Mouse (Mus musculus): Measurements from ENCODE around the gene Cacna2d3.

DNA sequence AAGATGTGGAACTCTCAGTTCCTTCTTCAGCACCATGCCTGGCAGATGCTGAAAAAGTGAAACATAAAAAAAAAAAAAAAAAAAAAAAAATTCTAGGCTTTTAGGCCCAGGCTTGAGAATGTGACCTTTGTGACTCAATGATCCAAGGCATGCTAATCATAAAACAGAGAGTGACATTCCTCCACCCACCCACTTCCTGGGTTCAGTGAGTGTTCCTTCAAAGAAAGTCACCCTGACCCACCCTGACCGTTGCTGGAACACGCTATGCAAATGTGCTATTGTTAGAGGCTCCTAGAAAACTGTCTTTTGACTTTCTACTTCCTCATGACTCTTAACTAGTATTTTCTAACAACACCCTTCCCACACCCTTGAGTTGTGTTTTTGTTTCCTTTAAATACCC, 338.9 kb downstream of the Cacna2d3 start:
- TF ChIP-seq GATA1 (IDR thresholded peaks at IDR 0.05; ENCODE audit: borderline replicate concordance, low read length) (no peak), FLI1 (IDR thresholded peaks at IDR 0.05; ENCODE audit: low read length) (no peak)

All from megakaryocyte, embryonic 14.5 days (primary cell).